Mouse (Mus musculus) forebrain, embryonic 14.5 days (tissue): ENCODE data around the gene Arl15. TPM values are rescaled to one million over a fixed set of nuclear protein-coding genes. Genes with fewer than 3 reads are reported as not detected.
A peak's percentile ranks its signal among the peaks of the same experiment; 100 is the strongest.

ENCODE experiments used
- ATAC-seq: fragments of 200-750 bp; cut with Nextera tagmentation; 2 replicates; pipeline ENCODE4 v1.8.0; 2017; ENCODE audit warnings: mild to moderate bottlenecking, moderate library complexity
- DNase-seq: peaks from one replicate; pipeline ENCODE4 v3.0.0-alpha.2; 2015; ENCODE audit warnings: low spot score
- H3K27ac ChIP-seq: fragments of 300-500 bp; sonication (generic); 2 replicates; pipeline ENCODE4 v1.5.1; 2014; ENCODE audit warnings: low read depth, mild to moderate bottlenecking, control low read depth, low read length, moderate library complexity
- H3K27me3 ChIP-seq: fragments of 300-500 bp; sonication (generic); replicated peaks from 2 replicates; pipeline ENCODE4 v1.6.1; 2014; ENCODE audit warnings: low read length, control low read depth, mixed read lengths; ENCODE audit not compliant: control insufficient read depth, insufficient read depth
- H3K36me3 ChIP-seq: fragments of 300-500 bp; sonication (generic); 2 replicates; pipeline ENCODE4 v1.6.1; 2014; ENCODE audit warnings: low read length, control low read depth; ENCODE audit not compliant: control insufficient read depth, insufficient read depth
- H3K4me1 ChIP-seq: fragments of 300-500 bp; sonication (generic); 2 replicates; pipeline ENCODE4 v1.6.1; 2014; ENCODE audit warnings: antibody characterized with exemption, low read length, control low read depth; ENCODE audit not compliant: control insufficient read depth, insufficient read depth
- H3K4me2 ChIP-seq: fragments of 300-500 bp; sonication (generic); 2 replicates; pipeline ENCODE4 v1.6.1; 2014; ENCODE audit warnings: mild to moderate bottlenecking, control low read depth, low read length
- H3K4me3 ChIP-seq: fragments of 300-500 bp; sonication (generic); 2 replicates; pipeline ENCODE4 v1.5.1; 2014; ENCODE audit warnings: low read depth, low read length, control low read depth
- H3K9ac ChIP-seq: fragments of 300-500 bp; sonication (generic); 2 replicates; pipeline ENCODE4 v1.6.1; 2014; ENCODE audit warnings: mild to moderate bottlenecking, low read length, control low read depth, moderate library complexity
- H3K9me3 ChIP-seq: fragments of 300-500 bp; sonication (generic); replicated peaks from 2 replicates; pipeline ENCODE4 v1.6.1; 2016; ENCODE audit warnings: low read length, control low read depth, mixed read lengths; ENCODE audit not compliant: control insufficient read depth
- WGBS: fragments of 180-500 bp; shearing (Covaris S2); extraction: QIAGEN DNeasy Blood & Tissue Kit; methylation state at CpG from one replicate; pipeline ENCODE4 v1.1.7; 2014; 5-methylcytosine and 5-hydroxymethylcytosine counted together
- polyA plus RNA-seq: library from polyadenylated mRNA; unstranded; fragments of >200 nt; fragmentation: Nextera tagmentation; extraction: Ambion mirVana; gene quantifications from 2 replicates; pipeline ENCODE4 v1.2.1, GENCODE M21; 2014

Arl15 gene
- polyA plus RNA-seq, 1 experiment from 2014 or later, result 18.7 TPM

DNA sequence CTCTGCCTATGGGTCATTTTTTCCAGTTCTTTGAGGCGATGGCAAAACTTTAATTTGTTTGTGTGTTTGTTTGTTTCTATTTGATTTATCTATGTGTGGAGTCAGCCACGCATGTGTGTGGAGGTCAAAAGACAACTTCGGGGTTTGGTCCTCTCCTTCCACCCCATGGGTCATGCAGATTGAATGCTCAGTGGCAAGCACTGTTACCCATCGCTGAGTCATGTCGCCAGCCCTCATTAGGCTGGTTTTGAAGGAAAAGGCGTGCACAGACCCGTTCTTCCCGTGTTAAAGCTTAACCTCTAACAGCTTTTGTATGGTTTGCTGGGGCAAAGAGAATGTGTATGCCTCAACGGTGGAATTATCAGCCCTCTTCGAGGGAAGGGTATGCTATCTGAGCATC is 315.1 kb downstream of the Arl15 start:
- Histone ChIP-seq H3K36me3 (no peaks in the 10 kb centered on the region), H3K4me3 (no peak overlapping the region), H3K9me3 (no peaks in the 10 kb centered on the region), H3K9ac (no peak overlapping the region), H3K27me3 (no peaks in the 10 kb centered on the region), H3K4me1 (peaks cover 5% of the 10 kb centered on the region), H3K4me2 (no peak overlapping the region), H3K27ac (no peak overlapping the region)
- peak; percentile 47 for ATAC-seq
- WGBS, result 40% methylated on average over 10 of the region's 10 CpGs
- peak; percentile 23 for DNase-seq

DNA sequence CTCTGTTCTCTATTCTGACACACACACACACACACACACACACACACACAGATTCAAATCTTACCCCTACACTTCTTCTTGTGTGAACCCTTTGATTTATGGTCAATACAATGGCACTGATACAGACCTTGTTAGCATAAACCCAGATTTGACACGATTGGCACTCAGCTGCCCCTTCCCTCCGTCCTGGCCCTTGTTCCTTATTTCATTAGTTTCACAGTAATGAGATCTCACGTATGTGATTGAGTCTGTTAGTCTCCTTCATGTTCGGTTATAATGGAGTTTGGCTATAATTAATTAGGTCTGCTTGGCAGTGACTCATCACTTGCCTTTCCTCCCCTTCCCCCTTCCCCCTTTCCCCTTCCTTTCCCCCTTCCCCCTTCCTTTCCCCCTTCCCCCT is 315.5 kb downstream of the Arl15 start:
- no peak overlapping the region for H3K4me3 ChIP-seq
- ATAC-seq, result peak; percentile 71
- 7% methylated on average over 4 of the region's 4 CpGs for whole genome bisulfite sequencing

DNA sequence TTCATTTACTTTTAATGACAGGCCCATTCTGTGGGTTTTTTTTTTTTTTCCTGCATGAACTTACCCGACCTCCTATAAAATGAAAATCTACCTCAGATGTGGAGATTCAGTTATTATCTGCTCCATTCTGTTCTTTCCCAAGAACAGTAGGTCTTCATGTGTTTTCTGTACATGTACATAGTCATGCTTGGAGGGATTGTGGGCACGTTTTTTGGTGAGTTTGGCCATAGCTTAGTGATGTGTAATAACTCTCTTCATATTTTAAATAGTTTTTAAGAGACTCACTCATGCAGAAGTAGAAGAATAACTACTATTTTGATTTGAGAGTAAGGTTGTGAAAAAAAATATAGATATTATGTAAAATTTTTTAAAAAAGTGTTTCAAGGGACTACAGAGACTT is 319.2 kb downstream of the Arl15 start:
- no peaks in the 10 kb centered on the region for H3K36me3 ChIP-seq
- H3K27me3 ChIP-seq, result no peaks in the 10 kb centered on the region
- DNase-seq (no peak), ATAC-seq (no peak)
- no peak overlapping the region for H3K4me3 ChIP-seq
- peaks cover 5% of the 10 kb centered on the region for H3K4me1 ChIP-seq
- H3K9me3 ChIP-seq, result no peaks in the 10 kb centered on the region
- no peak overlapping the region for H3K4me2 ChIP-seq
- H3K9ac ChIP-seq, result no peak overlapping the region
- 61% methylated on average over 2 of the region's 2 CpGs for WGBS
- no peak overlapping the region for H3K27ac ChIP-seq

More for the DNA sequence above, 315.5 kb downstream of the Arl15 start:
- Histone ChIP-seq H3K9ac (no peak overlapping the region), H3K27ac (no peak overlapping the region), H3K9me3 (no peaks in the 10 kb centered on the region), H3K27me3 (no peaks in the 10 kb centered on the region), H3K4me2 (no peak overlapping the region), H3K4me1 (peaks cover 5% of the 10 kb centered on the region), H3K36me3 (no peaks in the 10 kb centered on the region)
- peak; percentile 74 for DNase-seq

DNA sequence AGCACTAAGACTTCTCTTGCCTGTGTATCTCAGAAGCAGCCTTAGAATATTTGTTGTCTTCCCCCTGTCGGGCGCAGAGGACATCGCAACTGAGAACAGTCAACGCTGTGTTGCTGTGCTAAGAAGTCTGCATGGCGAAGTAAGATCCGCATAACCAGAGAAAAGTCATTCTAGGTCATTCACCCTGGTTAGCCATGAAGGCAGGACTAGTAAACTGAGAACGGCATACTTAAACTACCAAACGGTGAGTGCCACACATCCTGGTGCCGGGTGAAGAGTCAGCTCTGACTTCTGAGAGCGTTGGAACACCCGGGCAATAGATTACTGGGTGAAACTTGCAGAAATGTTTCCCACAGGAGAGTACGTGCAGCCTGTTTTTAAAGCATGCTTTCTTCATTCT is 320.3 kb downstream of the Arl15 start:
- Histone ChIP-seq H3K9ac (no peak overlapping the region), H3K9me3 (no peaks in the 10 kb centered on the region), H3K4me3 (no peak overlapping the region), H3K27me3 (no peaks in the 10 kb centered on the region), H3K4me1 (peaks cover 2% of the 10 kb centered on the region), H3K4me2 (no peak overlapping the region), H3K27ac (no peak overlapping the region), H3K36me3 (no peaks in the 10 kb centered on the region)
- WGBS, result 95% methylated on average over 12 of the region's 12 CpGs
- no peak for ATAC-seq
- no peak for DNase-seq

DNA sequence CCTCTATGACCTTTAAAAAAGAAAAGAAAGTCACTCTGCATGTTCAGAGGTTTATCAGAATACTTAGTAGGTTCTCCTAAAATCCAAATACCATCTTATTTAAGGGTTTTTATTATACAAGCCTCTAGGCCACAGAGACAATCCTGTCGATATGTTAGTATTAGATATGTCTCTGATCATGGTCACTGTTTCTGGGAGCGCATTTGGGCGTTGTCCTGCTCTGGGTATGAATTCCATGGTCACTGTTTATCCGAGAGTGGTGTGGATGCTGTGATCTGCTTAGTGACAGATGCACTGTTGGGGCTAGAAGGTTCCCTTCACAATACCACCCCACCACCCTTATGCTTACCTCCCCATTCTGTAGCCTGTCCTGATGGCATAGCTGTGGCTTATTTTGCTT is 320.8 kb downstream of the Arl15 start:
- no peak overlapping the region for H3K9ac ChIP-seq
- H3K4me2 ChIP-seq, result no peak overlapping the region
- 94% methylated on average over 4 of the region's 4 CpGs for WGBS
- no peak overlapping the region for H3K27ac ChIP-seq
- ATAC-seq, result no peak
- H3K27me3 ChIP-seq, result no peaks in the 10 kb centered on the region
- H3K36me3 ChIP-seq, result no peaks in the 10 kb centered on the region
- H3K4me1 ChIP-seq, result no peaks in the 10 kb centered on the region
- H3K9me3 ChIP-seq, result no peaks in the 10 kb centered on the region
- no peak for DNase-seq
- no peak overlapping the region for H3K4me3 ChIP-seq

DNA sequence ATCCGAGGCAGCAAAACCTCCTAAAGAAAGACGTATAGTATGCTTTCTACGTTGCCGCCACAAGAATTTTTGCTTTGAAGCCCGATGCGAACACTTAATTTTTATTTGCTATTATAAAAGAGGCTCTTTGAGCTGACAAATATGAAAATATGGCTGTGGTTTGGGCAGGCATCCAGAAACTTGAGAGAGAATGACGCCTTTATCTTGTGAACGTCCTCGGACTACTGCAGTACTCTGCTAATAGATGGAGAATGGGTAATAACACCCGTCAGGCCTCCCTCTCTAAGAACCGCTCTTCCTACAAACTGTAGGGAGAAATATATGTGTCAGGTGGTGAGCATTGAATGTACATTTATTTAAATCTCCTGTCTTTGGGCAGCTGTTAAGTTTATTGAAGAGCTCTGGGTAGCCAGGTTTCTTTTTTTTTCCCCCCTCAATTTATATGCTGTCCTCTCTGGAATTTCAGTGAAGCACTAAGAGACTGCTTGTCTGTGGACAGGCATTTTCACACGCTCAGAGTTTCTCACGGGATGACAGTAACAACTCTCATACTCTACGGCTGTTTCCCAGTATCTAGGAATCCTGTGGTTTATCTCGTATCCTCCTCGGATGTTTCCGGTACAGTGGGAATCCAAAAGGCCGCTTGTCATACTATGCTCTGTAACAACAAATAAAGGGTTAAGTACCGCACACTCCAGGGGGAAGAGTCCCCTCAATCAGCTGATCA is 324.0 kb downstream of the Arl15 start:
- Histone ChIP-seq H3K4me1 (no peaks in the 10 kb centered on the region), H3K9me3 (no peaks in the 10 kb centered on the region), H3K27me3 (no peaks in the 10 kb centered on the region), H3K27ac (no peak overlapping the region), H3K4me2 (no peak overlapping the region), H3K36me3 (no peaks in the 10 kb centered on the region), H3K9ac (no peak overlapping the region), H3K4me3 (no peak overlapping the region)
- ATAC-seq, result no peak
- DNase-seq, result no peak
- 90% methylated on average over 19 of the region's 19 CpGs for WGBS

DNA sequence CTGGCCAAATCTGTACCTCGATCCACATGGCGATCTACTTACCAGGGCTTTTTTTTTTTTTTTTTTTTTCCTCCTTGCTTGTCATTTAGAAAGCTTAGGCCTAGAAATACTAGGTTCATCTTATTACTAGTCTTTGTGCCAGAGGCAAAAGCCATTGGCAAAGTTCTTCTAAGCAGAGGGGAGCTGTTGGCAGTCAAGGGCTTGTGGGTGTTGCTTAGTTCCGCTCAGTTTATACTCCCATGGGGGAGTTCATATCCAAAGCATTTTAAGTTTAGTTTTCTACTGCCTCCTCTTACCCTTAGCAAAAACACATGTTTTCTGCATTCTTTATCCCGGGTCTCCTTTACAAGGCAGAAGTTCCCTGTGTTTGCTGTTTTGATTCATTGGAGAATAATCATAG is 325.5 kb downstream of the Arl15 start:
- no peak for ATAC-seq
- Histone ChIP-seq H3K4me3 (no peak overlapping the region), H3K4me2 (no peak overlapping the region), H3K36me3 (no peaks in the 10 kb centered on the region), H3K27me3 (no peaks in the 10 kb centered on the region), H3K4me1 (no peaks in the 10 kb centered on the region), H3K27ac (no peak overlapping the region), H3K9ac (no peak overlapping the region), H3K9me3 (no peaks in the 10 kb centered on the region)
- DNase-seq, result no peak
- WGBS, result 96% methylated on average over 4 of the region's 4 CpGs

DNA sequence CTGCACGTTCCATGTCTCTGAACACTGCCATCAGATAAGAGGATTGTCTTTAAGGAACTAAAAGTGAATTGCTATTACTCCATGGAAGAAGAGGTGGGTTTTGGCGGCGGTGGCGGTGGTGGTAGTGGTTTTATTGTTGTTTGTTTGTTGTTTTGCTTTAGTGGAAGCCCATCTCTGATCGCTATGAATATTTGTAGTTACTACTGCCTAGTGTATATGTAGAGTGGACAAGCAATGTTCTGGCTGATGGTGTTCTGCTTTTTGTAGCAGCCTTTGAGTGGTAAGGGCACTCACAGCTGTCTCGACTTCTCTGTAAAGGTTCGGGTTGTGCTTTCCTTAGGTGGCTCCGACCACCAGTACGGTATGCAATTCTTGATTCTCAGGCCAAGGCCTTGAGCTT is 327.3 kb downstream of the Arl15 start:
- Histone ChIP-seq H3K27ac (no peak overlapping the region), H3K9me3 (no peaks in the 10 kb centered on the region), H3K9ac (no peak overlapping the region), H3K4me3 (no peak overlapping the region), H3K36me3 (no peaks in the 10 kb centered on the region), H3K4me1 (no peaks in the 10 kb centered on the region), H3K4me2 (no peak overlapping the region), H3K27me3 (no peaks in the 10 kb centered on the region)
- 95% methylated on average over 9 of the region's 9 CpGs for WGBS
- ATAC-seq, result no peak
- no peak for DNase-seq

DNA sequence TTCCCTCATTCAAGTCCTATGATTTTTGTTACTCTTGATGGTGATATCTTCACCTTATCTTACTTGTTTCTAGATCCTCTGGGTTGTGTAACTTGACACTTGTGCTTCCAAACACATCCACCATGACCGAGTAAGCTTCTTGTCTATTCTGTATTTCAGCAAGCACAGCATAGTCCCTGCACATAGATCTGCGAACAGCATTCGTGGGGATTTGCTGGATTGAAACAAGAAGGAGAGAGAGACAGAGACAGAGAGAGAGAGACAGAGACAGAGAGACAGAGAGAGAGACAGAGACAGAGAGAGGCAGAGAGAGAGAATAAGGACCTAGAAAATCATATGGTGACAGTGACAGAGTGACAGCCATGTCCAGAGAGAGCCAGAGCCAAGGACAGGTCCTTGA is 329.1 kb downstream of the Arl15 start:
- Histone ChIP-seq H3K9me3 (0 out of 2 replicates have a peak, but pooled peaks cover under 1% of the 10 kb centered on the region), H3K27ac (no peak overlapping the region), H3K4me1 (no peaks in the 10 kb centered on the region), H3K4me2 (no peak overlapping the region), H3K36me3 (no peaks in the 10 kb centered on the region), H3K27me3 (no peaks in the 10 kb centered on the region), H3K4me3 (no peak overlapping the region), H3K9ac (no peak overlapping the region)
- DNase-seq (no peak), ATAC-seq (no peak)
- 90% methylated on average over 3 of the region's 3 CpGs for WGBS
